Mouse (Mus musculus) kidney, embryonic 16.5 days (tissue): Measurements from ENCODE around the gene Gm8229. TPM values are rescaled to one million over a fixed set of nuclear protein-coding genes. Genes with fewer than 3 reads are reported as not detected.
"Not testable (repeated sequence)": the region's sequence is repeated elsewhere in the genome, so short reads cannot be mapped to it uniquely, and the experiment has no call there.

Source experiments
- ATAC-seq: fragments of 200-750 bp; cut with Nextera tagmentation; 2 replicates; pipeline ENCODE4 v1.8.0; 2017; ENCODE audit warnings: moderate TSS enrichment; ENCODE audit not compliant: low FRiP score, low TSS enrichment
- H3K27ac ChIP-seq: fragments of 300-500 bp; sonication (generic); 2 replicates; pipeline ENCODE4 v1.5.1; 2014; ENCODE audit warnings: low read length
- H3K27me3 ChIP-seq: fragments of 300-500 bp; sonication (generic); 2 replicates; pipeline ENCODE4 v1.6.1; 2014; ENCODE audit warnings: low read length, control low read depth, mixed read lengths; ENCODE audit not compliant: insufficient read depth
- H3K36me3 ChIP-seq: fragments of 300-500 bp; sonication (generic); 2 replicates; pipeline ENCODE4 v1.6.1; 2014; ENCODE audit warnings: low read length, control low read depth, mixed read lengths; ENCODE audit not compliant: insufficient read depth
- H3K4me1 ChIP-seq: fragments of 300-500 bp; sonication (generic); 2 replicates; pipeline ENCODE4 v1.6.1; 2014; ENCODE audit warnings: low read length, control low read depth, mixed read lengths; ENCODE audit not compliant: insufficient read depth
- H3K4me2 ChIP-seq: fragments of 300-500 bp; sonication (generic); replicated peaks from 2 replicates; pipeline ENCODE4 v1.6.1; 2014; ENCODE audit warnings: low read depth, low read length
- H3K4me3 ChIP-seq: fragments of 300-500 bp; sonication (generic); 2 replicates; pipeline ENCODE4 v1.5.1; 2014; ENCODE audit warnings: mild to moderate bottlenecking, low read length
- H3K9ac ChIP-seq: fragments of 300-500 bp; sonication (generic); replicated peaks from 2 replicates; pipeline ENCODE4 v1.6.1; 2014; ENCODE audit warnings: low read length
- H3K9me3 ChIP-seq: fragments of 300-500 bp; sonication (generic); 2 replicates; pipeline ENCODE4 v1.6.1; 2016; ENCODE audit warnings: low read length, control low read depth
- WGBS: fragments of 180-500 bp; shearing (Covaris S2); extraction: QIAGEN DNeasy Blood & Tissue Kit; methylation state at CpG from one replicate; pipeline ENCODE4 v1.1.7; 2014; 5-methylcytosine and 5-hydroxymethylcytosine counted together
- polyA plus RNA-seq: library from polyadenylated mRNA; unstranded; fragments of >200 nt; fragmentation: Nextera tagmentation; extraction: Ambion mirVana; gene quantifications from 2 replicates; pipeline ENCODE4 v1.2.1, GENCODE M21; 2015

The Gm8229 gene
- polyA plus RNA-seq = not detected in 2 replicates

GRCm38 (mm10) chr14:44365057-44365456, at the start of gene Gm8229:
Gm8229 (plus strand) TSS chr14:44365357.
- ATAC-seq, H3K9ac ChIP-seq, H3K36me3 ChIP-seq, H3K27me3 ChIP-seq, H3K4me1 ChIP-seq, H3K4me3 ChIP-seq, H3K27ac ChIP-seq, H3K9me3 ChIP-seq, H3K4me2 ChIP-seq: not testable (repeated sequence)
- 88% methylated on average over 4 of the region's 4 CpGs for WGBS

DNA sequence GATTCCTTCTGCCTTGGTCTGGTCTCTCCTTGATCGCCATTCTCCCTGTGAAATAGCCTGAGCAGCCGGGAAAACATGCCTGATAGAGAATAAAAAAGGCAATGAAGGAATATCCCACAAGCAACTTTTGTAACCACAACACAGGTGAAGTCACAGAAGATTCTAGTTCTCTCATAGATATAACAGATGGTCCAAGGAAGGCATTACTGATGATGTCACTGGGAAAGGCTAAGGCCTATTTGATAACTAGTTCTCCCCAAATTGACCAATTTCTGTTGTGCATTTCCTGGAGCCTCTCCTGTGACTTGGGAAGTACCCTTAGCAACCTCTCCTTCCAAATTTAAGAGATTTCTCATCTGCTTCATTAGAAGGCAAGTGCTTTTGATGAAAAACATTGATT, 26.7 kb upstream of the Gm8229 start, which contains the start of gene Gm5930:
Gene Gm5930, minus strand, starts transcription at position 101 of the 400 bp plus-strand sequence.
- H3K4me3 ChIP-seq, H3K36me3 ChIP-seq, H3K27ac ChIP-seq, ATAC-seq, H3K4me1 ChIP-seq, H3K27me3 ChIP-seq, H3K9ac ChIP-seq, H3K9me3 ChIP-seq, H3K4me2 ChIP-seq: not testable (repeated sequence)
- WGBS = no CpG with 5 or more reads among the region's 2 CpGs

DNA sequence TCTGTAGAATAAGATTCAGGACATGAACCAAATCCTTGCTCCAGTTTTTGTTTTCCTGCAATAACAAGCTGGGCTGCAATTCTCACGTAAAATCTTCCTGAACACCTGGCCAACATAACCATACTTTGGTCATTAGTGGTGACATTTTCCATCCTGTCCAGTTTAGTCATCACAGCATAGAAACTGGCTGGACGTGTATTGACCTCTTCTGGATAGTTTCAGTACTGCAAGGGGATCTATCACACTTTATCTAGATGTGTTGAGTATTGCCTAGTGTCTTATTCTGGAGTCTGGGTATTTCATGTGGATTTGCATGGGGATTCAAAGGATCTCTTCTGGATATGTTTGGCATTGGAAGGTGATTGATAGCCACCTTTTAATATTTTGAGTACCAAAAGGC, 3.7 kb upstream of the Gm8229 start:
- not testable (repeated sequence) for H3K36me3 ChIP-seq, H3K4me1 ChIP-seq, H3K4me3 ChIP-seq, H3K4me2 ChIP-seq, H3K27me3 ChIP-seq, H3K27ac ChIP-seq, ATAC-seq, H3K9ac ChIP-seq, H3K9me3 ChIP-seq
- 4% methylated on average over 1 of the region's 2 CpGs for WGBS

GRCm38 (mm10) chr14:44362301-44362700, 2.9 kb upstream of the Gm8229 start:
- H3K27ac ChIP-seq, H3K36me3 ChIP-seq: not testable (repeated sequence)

DNA sequence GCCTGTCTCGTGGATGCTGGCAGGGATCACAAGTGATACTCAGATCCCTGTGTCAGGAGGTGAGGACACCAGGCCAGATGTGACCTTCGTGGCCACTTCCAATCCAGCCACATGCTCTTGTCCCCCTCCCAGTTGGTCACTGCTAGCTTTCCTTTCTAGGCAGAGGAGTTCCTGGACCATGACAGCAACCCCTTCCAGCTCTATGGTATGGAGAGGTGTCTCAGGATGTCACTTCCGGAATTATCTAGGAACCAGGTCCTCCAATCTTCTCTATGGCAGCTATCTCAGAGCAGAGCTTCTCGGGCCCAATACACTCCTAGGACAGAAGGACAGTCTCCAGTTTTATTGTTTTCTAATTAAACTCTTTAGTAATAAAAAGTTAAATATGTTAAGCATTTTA, 19.1 kb downstream of the Gm8229 start:
- not testable (repeated sequence) for H3K27me3 ChIP-seq, H3K9ac ChIP-seq, H3K4me3 ChIP-seq, H3K4me1 ChIP-seq, ATAC-seq, H3K27ac ChIP-seq, H3K36me3 ChIP-seq, H3K9me3 ChIP-seq, H3K4me2 ChIP-seq
- WGBS = 80% methylated on average over 3 of the region's 4 CpGs

More at GRCm38 (mm10) chr14:44362301-44362700, 2.9 kb upstream of the Gm8229 start:
- H3K9me3 ChIP-seq, H3K4me1 ChIP-seq, H3K4me2 ChIP-seq, H3K4me3 ChIP-seq, ATAC-seq, H3K27me3 ChIP-seq, H3K9ac ChIP-seq: not testable (repeated sequence)

- H3K4me2 ChIP-seq, H3K27ac ChIP-seq, H3K4me1 ChIP-seq, H3K4me3 ChIP-seq, H3K9ac ChIP-seq, ATAC-seq, H3K9me3 ChIP-seq, H3K36me3 ChIP-seq, H3K27me3 ChIP-seq: not testable (repeated sequence)
- WGBS = no CpG with 5 or more reads among the region's 2 CpGs
Measured at GRCm38 (mm10) chr14:44410588-44410987, 45.4 kb downstream of the Gm8229 start, which contains the start of gene Gm3371. Gm3371 (minus strand) TSS chr14:44410688.

Other genes with a start within 250 kb of the Gm8229 start
- gene Gm3327, start 241.5 kb upstream of the Gm8229 start, polyA plus RNA-seq = not detected in 2 replicates
- gene Gm8212, start 167.7 kb upstream of the Gm8229 start, polyA plus RNA-seq = not detected in 2 replicates
- gene 4930503E14Rik, start 152.1 kb upstream of the Gm8229 start, polyA plus RNA-seq = not detected in 2 replicates
- gene Gm8220, start 79.8 kb upstream of the Gm8229 start, polyA plus RNA-seq = not detected in 2 replicates
- gene Gm5930, start 26.8 kb upstream of the Gm8229 start, polyA plus RNA-seq = not detected in 2 replicates
- gene Gm3371, start 45.3 kb downstream of the Gm8229 start, polyA plus RNA-seq = not detected in 2 replicates
- not detected in 2 replicates for gene Gm8232, start 68.3 kb downstream of the Gm8229 start, polyA plus RNA-seq
- gene BC061237, start 127.1 kb downstream of the Gm8229 start, polyA plus RNA-seq = not detected in 2 replicates
- not detected in 2 replicates for gene Gm17093, start 152.9 kb downstream of the Gm8229 start, polyA plus RNA-seq
- gene Gm8247, start 217.8 kb downstream of the Gm8229 start, polyA plus RNA-seq = not detected in 2 replicates